Mouse (Mus musculus): ENCODE data around the gene Htr3a.
A peak's percentile ranks its signal among the peaks of the same experiment; 100 is the strongest.

Htr3a gene

DNA sequence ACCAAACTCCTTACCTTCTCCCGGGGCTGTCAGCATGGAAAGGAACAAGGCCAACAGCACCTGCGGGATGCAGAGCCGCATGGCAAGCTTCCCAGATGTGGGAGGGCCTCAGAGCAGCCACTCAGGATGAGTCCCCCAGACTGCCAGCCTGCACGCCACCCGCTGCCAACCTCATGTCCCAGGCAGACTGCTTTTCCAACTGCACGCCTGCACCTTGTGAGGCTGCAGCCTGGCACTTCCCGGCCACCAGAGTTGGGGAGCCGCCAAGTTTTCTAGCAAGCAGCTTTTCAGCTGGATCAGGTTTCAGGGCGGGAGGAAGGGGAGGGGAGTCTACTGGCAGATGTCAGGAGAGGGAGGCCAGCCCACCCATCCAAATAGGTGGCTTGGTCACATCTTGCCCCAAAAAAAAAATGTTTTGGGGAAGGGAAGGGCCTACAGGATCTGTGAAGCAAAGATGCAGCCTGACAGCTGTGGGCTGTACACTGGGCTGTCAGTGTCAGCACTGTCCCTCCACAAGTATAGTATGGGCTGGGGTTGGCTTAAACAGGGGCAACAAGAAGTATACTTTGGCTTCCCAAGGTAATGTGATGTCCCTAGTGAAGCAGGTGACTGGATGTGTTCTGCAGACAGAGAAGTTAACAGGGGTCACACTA lies at the start of gene Htr3a:
Gene Htr3a, minus strand, starts transcription at position 215 of the 653 bp plus-strand sequence.
- peak; percentile 87 for DNase-seq (ENCODE audit: low spot score)

DNA sequence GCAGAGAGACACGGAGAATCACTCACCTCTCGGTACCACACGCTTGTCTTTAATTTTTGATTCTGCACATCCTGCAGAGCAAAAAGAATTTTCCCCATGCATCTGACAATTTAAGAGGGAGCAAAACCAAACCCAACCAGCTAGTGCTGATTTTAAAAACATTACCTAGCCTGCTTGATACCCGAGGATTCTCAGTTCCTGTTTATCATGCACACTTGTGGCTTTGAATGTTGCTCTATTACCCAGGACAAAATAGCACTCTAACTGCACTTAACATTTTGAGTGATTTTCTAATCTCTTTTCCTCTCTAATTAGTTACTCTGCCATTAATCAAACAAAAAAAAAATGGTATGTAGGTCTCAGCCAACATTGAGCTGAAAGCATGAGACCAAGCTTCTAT lies 36.7 kb upstream of the Htr3a start:
- DNase-seq (ENCODE audit: low spot score) = no peak

DNA sequence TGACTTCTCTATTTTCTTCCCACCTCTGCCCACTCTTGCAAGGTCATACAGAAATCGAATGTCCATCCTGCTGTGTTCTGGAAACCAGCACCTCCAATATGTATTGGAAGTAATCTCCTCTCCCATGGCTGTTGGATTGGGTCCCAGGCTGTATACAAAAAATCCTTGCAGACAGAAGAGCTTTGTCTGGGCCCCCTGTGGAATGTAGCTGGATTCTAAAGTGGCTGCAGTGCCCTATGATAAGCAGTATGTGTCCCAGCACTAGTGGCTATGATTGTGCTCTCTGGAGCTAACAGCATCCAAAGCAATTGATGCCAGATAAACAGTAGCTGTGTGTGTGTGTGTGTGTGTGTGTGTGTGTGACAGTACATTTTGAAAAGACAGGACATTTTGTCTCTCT lies 31.4 kb upstream of the Htr3a start:
- DNase-seq (ENCODE audit: low spot score) = no peak

DNA sequence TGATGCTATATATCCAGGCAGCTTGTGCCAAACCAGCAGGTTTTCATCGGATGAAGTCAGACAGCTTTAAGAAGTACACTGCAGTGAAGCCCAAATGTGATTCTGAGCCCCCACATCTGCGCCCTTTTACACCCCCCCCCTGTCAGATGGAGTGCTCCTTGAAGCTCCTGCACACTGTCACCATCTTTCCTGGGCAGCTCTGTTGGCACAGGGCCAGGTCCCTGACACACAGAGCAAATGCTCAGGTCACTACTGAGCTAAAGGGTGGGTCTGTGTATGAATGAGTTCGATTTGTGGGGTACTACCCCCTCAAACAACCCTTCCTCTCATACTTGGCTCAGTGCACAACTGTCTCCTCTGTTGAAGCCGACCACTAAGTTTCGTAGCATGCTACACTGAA lies 18.5 kb upstream of the Htr3a start:
- DNase-seq (ENCODE audit: low spot score) = no peak

DNA sequence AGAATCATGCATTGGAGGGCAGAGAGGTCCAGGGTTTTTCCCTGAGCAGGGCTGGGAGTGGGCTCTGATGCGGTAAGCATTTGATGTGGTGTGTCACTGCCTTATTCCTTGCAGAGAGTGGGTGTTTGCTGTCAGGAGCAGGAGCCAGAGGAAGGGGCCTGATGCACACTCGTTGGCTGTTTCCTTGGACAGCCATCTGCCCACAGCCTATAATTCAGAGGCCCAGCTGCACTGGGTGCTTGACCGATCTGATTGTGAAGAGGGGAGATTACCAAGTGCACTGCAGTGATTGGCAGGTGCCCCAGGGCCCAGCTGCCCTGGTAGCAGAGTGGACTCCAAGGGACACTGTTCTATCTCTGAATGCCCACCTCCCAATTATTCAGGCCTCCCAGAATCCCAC lies 17.9 kb upstream of the Htr3a start:
- no peak for DNase-seq (ENCODE audit: low spot score)

DNA sequence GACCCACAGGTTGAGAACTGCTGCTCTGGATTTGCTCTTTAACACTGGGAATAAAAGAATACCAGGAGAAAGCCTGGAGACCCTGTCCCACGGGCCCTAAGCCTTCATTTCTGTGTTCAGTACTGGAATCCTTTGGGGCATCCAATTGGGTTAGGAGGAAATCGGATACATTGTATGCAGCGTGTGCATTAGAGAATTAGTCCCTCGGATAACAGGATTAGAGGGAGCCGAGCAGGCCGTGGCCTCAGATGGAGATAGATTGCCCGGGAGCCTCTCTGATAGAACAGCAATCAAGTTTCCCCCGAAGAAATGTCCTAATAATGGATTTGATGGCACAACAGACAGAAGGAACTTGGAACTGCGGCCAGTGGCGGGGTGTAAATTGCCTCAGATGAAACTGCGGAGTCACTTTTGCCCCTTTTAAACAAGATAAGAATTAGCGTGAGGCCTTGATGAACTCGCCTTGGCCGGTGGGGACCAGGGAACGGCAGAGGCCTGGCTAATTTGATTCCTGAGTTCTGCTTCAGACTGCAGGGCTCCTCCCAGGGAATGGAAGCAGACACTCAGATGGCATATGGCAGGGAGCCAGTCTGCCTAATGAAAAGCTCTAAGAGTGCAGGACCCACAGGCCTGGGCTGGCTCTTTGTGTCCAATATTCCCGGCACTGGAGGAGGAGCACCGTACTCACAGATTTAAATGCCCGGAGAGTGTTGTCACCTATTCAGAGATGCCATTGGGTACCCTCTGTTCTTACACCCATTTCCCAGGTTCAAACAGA lies 5.3 kb upstream of the Htr3a start:
- DNase-seq (ENCODE audit: low spot score) = peak; percentile 91

DNA sequence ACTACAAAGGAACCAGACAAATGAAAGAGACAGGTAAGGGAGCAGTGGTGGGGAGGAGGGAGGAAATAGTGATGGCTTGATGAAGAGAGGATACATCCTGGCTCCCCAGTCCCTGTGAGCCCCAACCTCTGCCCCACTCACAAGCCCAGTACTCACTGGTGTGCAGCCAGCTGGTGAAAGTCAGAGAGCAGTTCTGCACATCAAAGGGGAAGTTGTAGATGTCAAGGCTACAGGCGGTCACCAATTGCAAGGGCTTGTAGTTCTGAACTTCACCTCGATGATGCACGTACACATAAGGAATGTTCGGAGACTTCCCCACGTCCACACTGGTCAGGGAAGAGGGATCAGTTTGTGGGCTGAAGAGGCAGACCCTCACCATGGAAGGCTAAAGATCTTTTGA lies 6.5 kb downstream of the Htr3a start:
- no peak for DNase-seq (ENCODE audit: low spot score)

DNA sequence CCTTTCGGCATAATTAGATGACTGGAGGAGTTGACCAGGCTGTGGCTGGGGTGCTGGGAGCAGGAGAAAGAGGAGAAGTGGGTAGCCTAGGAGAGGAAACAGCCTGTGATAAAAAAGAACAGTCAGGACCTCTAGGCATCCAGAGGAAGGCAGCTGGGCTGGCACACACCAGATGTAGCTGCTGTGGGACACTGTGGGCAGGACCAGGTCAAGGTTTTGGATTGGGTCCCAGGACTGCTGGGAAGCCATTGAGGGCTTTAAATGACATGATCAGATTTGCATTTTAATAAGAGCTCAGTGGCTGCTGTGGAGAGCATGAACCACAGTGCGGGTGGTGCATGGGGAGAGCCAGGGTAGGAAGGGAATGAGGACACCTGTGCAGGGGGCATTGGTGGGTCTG lies 7.1 kb downstream of the Htr3a start:
- peak; percentile 45 for DNase-seq (ENCODE audit: low spot score)

DNA sequence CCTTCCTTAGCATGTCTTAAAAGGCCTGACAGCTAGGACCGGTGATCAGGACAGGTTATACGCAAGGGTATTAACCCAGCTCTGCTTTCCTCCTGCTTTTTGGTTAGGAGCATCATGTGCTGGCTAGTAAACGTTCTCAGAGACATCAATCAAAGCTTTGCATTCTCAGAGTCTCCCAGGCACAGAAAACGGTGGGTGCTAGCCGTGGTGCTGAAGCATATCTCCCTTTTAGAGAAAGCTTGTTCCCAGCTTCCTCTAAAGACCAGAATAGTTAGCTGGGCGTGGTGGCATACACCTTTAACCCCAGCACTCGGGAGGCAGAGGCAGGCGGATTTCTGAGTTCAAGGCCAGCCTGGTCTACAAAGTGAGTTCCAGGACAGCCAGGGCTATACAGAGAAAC lies 12.3 kb downstream of the Htr3a start:
- DNase-seq (ENCODE audit: low spot score) = no peak

DNA sequence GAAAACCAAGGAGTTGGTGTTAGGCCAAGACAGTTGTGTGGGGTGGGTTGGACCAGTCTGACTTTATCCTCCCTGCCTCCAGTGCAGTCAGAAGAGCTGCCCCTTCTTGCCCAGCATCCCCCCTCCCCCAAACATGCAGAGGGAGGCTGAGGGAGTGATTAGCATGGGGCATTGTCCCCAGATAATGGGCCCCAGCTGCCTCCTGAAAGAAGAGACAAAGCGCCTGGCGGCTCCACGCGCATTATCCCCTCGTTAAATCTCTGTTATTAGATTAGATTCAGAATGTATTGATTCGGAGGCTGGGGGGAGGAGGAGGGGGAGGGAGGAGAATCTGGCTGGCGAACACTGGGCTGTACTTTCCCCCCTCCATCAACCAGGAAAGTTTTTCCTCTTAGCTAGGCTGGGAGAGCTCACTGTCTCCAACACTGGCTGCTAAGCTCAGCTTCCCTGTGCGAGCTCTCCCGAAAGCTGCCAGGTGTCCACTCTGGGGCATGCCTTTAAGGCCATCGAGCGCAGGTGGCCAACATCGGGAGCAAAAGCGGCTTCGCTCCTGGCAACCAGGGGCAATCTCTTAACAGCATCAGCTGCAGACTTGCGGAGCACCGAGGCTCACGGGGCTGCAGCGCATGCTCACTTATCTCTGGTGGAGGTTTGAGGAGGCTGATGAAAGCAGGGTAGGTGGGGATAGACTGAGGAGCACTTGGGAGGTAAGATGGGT lies 14.9 kb downstream of the Htr3a start:
- DNase-seq (ENCODE audit: low spot score) = no peak

DNA sequence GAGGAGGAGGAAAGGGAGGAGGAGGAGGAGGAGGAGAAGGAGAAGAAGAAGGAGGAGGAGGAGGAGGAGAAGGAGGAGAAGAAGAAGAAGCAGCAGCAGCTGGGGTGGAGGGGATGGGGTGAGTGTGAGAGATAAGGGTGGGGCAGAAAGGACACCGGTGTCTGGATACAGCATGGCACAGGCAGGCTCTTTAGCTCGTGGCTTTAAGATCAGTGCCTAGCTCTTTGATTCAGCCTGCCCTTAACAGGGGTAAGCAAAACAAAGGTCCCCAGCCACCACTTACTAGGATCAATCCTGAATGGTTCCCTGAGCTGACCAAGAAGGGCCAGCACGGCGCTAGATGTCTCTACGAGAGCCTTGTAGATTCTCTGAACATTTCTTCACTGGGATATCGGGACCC lies 16.1 kb downstream of the Htr3a start:
- DNase-seq (ENCODE audit: low spot score) = no peak

DNA sequence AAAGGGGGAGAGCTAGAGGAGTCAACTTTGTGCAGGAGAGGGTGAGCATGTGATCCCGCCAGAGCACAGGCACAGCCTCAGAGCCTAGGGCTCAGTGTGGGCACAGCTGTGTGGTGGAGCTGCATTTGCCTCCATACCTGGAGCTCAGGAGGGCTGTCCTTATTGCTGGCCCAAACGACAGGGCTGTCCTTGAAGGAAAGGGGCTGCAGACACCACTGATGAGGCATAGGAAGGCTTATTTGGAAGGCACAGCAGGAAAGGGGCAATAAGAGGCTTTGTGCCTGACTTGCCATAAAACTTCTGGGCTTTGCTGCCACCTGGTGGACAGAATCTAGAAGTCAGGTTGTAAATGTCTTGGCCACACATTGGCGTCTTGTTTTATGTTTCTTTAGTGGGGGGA lies 16.9 kb downstream of the Htr3a start:
- DNase-seq (ENCODE audit: low spot score) = peak; percentile 80

DNA sequence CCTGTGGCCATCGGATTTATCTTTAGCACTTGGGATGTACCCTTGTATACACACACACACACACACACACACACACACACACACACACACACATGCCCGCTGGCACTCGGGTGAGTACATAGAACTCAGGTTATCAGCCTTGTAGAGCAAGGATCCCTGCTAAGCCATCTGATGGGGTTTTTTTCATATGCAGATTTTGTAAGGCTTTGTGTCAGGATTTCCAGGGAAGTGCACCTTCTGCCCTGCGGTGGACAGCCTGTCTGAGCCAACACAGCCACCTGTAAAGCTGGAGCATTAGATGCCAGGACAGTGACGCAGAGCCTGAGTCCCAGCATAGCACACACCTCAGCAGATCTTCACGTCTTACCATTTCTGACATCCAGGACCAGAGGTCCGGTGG lies 21.8 kb downstream of the Htr3a start:
- DNase-seq (ENCODE audit: low spot score) = no peak

DNA sequence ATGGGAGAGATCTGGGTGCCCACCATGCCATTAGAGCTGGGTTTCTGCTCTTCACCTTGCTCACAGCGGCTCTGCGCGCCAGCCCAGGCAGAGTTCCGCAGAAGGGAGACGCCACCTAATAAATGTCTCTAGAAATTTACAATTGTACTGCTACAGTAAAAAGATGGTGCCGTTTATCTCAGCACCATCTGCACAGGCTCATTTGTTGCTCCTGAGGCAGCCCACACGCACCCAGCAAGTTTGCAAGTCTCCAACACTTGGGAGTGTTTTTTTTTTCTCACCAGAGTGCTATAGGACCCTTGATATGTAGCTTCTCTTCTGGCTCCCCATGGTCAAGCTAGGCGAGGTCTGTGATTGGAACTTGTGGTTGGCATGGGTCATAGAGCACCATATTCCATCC lies 38.0 kb downstream of the Htr3a start:
- DNase-seq (ENCODE audit: low spot score) = no peak

DNA sequence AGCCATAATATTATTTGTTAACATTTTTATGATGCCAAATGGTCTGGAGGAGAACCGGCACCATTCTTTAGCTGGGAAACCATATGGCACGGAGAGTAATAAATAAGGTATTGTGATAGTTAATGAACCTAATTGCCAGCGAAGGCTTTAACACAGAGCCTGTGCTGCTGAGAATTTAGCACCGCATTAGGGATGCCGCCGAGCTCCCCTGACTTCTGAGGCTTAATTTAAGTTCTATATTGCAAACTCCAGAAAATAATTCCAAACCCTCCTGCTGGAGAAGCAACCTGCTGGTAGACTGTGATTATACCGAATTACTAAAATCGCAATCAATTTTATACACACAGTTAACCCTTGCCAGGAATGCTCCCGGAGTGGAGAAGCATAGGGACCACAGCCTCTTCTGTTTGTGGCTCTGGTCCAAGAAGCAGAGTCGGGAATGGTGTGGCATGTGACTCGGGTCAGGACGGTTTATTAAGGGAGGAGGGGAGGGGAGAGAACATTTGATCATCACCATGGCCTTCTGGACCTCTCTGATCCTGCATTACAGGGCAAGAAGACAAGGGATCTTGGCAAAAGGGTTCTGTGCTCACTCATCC lies 44.3 kb downstream of the Htr3a start:
- DNase-seq (ENCODE audit: low spot score) = peak; percentile 18

DNA sequence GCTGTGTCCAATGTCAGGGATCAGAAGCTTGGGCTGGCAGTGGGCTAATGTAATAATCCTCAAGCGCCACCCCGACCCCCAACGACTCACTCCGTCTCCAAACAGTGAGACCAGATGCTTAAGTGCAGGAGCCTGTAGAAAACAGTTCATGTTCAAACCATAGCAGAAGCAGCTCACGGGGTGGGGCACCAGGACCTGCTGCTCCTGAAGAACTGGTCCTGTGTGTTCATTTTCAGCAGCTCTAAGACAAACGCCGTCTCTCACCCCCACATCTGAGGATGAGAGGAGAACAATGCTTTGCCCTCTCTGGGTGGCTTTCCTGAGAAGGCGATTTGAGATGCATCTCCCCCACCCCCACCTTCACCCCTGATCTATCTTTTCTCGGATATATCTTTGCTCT lies 45.7 kb downstream of the Htr3a start:
- DNase-seq (ENCODE audit: low spot score) = peak; percentile 10

DNA sequence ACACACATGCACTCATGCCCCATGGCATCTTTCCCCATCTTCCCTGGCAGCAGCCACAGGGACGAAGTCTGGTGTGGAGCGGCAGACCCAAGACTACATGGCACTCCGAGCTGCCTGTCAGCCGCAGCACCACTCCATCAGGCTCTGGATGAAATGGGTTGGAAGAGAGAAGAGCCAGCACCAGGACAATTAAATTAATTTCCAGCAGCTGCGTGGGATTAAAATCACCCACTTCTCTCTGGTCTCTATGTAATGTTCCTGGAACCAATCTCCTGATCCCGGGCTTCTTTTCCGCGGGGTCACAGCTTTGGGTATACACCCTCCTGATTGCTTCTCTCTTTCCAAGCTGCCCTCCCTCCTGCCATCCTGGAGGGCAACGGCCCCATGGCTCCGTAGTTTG lies 49.4 kb downstream of the Htr3a start:
- DNase-seq (ENCODE audit: low spot score) = no peak

DNA sequence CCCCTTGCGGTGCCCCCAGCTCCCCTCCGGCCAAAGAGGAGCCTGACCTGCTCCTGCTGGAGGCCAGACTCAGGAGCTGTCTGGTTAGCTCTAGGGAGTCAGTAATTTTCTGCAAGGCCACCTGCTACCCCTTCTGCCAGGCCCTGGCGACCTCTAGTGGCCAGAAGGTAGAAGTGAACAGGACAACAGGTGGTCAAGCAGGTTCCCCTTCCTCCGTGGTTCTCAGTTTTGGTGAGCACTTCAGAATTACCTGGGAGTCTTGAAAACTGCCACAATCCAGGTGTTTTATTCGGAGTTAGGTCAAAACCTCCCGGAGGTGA lies 50.4 kb downstream of the Htr3a start:
- peak; percentile 44 for DNase-seq (ENCODE audit: low spot score)

DNA sequence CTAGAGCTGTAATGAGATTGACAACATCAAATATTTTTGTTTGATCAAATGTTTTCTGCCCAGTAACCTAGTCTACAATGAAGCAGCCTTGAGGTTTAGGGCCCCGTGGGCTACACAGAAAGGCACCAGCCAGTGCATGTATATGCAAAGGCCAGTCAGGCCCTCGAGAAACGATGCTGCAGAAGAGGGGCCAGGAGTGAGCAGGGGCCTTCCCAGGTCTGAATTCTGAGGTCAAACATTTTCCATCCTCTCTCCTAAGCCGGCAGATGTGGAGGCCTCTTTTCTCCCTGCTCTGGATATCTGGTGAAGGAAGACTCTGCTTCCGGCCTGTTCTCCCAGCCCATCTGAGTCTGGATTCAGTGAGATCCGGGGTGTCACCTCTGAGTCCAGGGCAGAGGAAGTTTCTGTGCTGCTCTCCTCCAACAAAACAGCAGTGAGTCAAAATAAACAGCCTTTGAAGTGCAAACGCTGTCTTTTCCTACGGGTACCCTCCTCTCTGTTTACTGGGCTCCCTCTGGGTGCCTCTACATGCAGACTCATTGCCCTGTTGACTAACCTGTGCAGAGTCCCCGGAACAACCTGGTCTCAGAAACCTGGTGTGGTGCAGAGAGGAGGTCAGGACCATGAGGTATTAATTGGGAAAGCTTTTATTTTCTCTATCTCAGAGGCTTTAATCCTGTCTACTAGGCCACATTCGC lies 50.9 kb downstream of the Htr3a start:
- DNase-seq (ENCODE audit: low spot score) = no peak

DNA sequence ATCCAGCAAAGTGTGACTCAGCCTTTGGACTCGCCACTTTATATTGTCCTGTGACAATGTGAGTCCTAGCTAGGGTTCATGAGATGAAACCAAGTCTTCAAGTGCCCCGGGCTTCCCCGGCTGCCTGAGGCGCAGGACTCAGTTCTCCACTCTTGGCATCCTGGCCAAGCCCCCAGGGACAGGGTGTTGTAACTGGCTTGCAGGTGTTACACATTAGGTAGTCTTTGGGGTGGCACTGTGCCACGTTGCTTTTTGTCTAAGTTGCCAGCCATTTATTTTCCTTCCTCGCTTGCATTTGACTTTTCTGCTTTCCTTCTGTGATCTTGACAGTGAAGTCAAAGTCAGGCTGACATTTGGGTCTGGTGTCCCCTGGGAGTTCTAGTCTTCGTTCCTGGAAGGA lies 53.0 kb downstream of the Htr3a start:
- DNase-seq (ENCODE audit: low spot score) = no peak

DNA sequence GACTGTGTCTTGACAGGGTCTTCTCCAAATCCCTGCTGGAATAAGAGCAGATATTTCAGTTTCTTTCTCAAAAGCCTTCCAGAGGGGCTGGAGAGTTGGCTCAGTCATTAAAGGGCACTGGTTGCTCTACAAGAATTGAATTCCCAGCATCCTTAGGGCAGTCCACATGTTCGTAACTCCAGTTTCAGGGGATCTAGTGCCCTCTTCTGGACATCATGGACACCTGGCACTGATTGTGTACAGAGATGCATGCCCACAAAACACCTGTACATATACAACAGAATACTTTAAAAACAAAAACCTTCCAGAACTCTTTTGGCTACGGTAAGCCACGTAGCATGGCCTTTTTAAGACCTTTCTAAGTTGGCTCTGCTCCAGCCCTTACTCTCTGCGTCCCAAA lies 54.7 kb downstream of the Htr3a start:
- no peak for DNase-seq (ENCODE audit: low spot score)

DNA sequence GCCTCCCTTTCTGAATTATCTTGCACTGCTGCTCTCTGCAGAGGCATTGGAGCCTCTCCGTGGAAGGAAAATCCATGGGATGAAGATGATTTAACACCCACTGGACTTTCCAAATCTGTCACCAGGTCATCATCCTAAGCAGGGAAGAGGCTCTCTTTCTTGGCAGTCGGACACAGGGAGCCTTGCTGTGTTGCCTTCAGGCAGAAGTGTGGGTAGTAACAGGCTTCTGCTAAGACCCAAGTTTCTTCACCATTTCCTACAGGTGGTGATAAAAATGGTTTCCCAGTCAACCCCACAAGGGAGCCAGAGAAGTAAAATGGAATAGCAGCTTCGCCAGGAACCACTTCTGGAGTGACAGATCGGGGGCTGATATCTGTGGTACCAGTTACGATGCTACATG lies 61.4 kb downstream of the Htr3a start:
- no peak for DNase-seq (ENCODE audit: low spot score)
